Mouse (Mus musculus): ENCODE data around the gene Omt2a.
"Not testable (repeated sequence)": the region's sequence is repeated elsewhere in the genome, so short reads cannot be mapped to it uniquely, and the experiment has no call there.

Omt2a gene

GRCm38 (mm10) chr9:78296089-78296488 is 18.5 kb downstream of the Omt2a start:
- DNase-seq: peak; percentile 66 to 70

GRCm38 (mm10) chr9:78294781-78295180 is 19.8 kb downstream of the Omt2a start:
- not testable (repeated sequence) for DNase-seq

- DNase-seq: peak in 1 of 2 experiments; percentile 11
Measured at GRCm38 (mm10) chr9:78293683-78294082, 20.9 kb downstream of the Omt2a start.

GRCm38 (mm10) chr9:78292462-78292861 is 22.1 kb downstream of the Omt2a start:
- not testable (repeated sequence) for DNase-seq

GRCm38 (mm10) chr9:78289723-78290122 is 24.9 kb downstream of the Omt2a start, which contains the start of gene Gm10639:
Gene Gm10639, plus strand, starts transcription at chr9:78289923.
- not testable (repeated sequence) for DNase-seq

- DNase-seq: not testable (repeated sequence)
Measured at GRCm38 (mm10) chr9:78289063-78289462, 25.5 kb downstream of the Omt2a start.

- peak; percentile 33 to 43 for DNase-seq
Measured at GRCm38 (mm10) chr9:78282002-78282711, 32.4 kb downstream of the Omt2a start.

- DNase-seq: not testable (repeated sequence)
Measured at GRCm38 (mm10) chr9:78270945-78271344, 43.7 kb downstream of the Omt2a start.

Measured in kidney, postnatal 4 days (tissue).